Mouse (Mus musculus): ENCODE results near the gene Fryl. TPM values are rescaled to one million over a fixed set of nuclear protein-coding genes. Genes with fewer than 3 reads are reported as not detected.

Gene Fryl
- polyA plus RNA-seq, 1 experiment from 2014 or later: 30.8 TPM

DNA sequence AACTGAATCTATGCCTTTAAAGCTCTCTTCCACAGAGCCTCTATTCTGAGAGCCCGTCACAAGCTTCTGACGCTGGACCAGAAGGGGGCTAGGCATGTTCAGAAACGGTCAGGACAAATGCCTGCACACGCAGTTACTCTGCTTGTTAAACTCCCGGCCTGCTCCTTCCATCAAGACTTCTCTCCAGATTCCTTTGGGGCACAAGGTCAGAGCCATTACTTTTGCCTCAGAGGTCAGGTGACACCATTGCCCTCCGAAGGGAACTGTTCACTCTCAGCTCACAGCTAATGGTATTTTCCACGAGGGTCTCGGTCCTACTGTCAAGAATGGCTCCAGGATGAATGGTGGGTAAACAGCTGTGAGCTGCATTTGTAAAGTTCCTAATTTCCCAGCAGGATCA, 164.2 kb downstream of the Fryl start:
- DNase-seq (ENCODE audit: low read depth, low spot score): no peak
- no peaks in the 10 kb centered on the region for H3K27me3 ChIP-seq
- ATAC-seq: no peak
- ChIA-PET CTCF (interaction anchor here (1.0 to 1.5 kb wide), 3 partner anchors 13 to 27 kb away, joined by 3 read pairs; no protein-coding TSS in a partner anchor), POLR2A (no interaction called here)
- TF ChIP-seq CTCF (IDR thresholded peaks at IDR 0.05): no peak
- in situ Hi-C loops (cut with MboI; ENCODE audit: low pct_unique_long_range_greater_than_20kb): no loop called here

DNA sequence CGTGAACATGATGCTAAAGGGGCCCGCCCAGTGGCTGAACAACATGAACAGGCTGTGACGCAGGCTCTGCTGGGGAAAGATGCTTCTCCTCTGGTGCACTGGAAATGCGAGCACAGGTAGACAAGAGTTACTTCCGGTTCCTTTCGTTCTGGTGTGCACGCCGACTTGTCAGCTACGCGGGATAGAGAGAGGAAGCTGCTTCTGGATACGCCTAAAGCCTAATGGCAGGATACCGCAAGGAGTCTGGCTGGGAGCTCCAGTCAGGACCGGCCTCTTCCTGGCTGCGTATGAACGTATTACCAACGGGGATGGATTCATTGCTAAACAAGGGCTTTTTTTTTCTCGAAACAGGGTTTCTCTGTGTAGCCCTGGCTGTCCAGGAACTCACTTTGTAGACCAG, 167.3 kb downstream of the Fryl start:
- no peak for TF ChIP-seq CTCF (IDR thresholded peaks at IDR 0.05)
- ChIA-PET POLR2A (no interaction called here), CTCF (interaction anchor here (1.1 kb wide), 1 partner anchor 10 kb away, joined by 4 read pairs; no protein-coding TSS in a partner anchor)
- DNase-seq (ENCODE audit: low read depth, low spot score) (no peak), ATAC-seq (no peak)
- in situ Hi-C loops (cut with MboI; ENCODE audit: low pct_unique_long_range_greater_than_20kb): no loop called here
- no peaks in the 10 kb centered on the region for H3K27me3 ChIP-seq

DNA sequence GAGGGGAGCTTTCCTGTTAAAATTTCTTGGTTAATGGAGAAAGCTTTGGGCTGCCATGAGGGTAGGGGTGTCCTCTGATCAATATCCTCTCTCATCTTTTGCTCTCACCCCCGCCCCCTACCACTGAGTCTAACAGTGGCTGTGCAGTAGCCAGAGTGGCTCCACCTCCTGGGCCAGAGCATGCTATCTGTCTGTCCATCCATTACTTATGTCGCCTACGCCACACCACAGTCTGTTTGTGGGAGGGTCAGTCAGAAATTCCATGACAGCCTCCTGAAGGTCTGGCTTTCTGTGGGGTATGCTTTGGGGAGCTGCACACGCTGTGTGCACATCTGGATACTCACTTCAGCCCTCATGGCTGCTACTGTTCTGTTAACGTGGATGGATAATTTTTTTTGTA, 174.9 kb downstream of the Fryl start:
- ChIA-PET POLR2A (no interaction called here), CTCF (interaction anchor here (1.6 kb wide), 1 partner anchor 10 kb away, joined by 5 read pairs; no protein-coding TSS in a partner anchor)
- no peaks in the 10 kb centered on the region for H3K27me3 ChIP-seq
- ATAC-seq (no peak), DNase-seq (ENCODE audit: low read depth, low spot score) (no peak)
- no peak for TF ChIP-seq CTCF (IDR thresholded peaks at IDR 0.05)
- in situ Hi-C loops (cut with MboI; ENCODE audit: low pct_unique_long_range_greater_than_20kb): no loop called here

DNA sequence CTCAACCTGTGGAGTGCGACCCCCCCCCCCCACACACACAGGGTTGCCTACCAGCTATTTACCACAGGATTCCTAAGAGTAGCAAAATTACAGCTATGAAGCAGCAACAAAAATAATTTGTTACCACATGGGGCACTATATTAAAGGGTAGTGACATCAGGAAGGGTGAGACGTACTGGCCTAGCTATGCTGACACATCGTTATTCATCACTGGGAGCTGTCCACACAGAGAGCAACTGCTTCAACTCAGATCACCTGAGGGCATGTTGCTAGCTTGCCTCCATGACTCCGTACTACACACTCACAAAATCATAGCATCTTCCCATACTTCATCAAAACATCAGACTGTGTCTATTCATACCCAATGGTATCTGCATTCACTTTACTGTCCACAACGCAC, 176.6 kb downstream of the Fryl start:
- POLR2A ChIA-PET: interaction anchor here (0.6 kb wide), 2 partner anchors 89 to 189 kb away, joined by 3 to 6 read pairs; no protein-coding TSS in a partner anchor
- TF ChIP-seq CTCF (IDR thresholded peaks at IDR 0.05): no peak
- no peaks in the 10 kb centered on the region for H3K27me3 ChIP-seq
- CTCF ChIA-PET: interaction anchor here (0.7 to 2.2 kb wide), 6 partner anchors 9 to 104 kb away, joined by 3 to 10 read pairs (median 4); no protein-coding TSS in a partner anchor
- in situ Hi-C loops (cut with MboI; ENCODE audit: low pct_unique_long_range_greater_than_20kb): no loop called here
- DNase-seq (ENCODE audit: low read depth, low spot score) (no peak), ATAC-seq (no peak)

DNA sequence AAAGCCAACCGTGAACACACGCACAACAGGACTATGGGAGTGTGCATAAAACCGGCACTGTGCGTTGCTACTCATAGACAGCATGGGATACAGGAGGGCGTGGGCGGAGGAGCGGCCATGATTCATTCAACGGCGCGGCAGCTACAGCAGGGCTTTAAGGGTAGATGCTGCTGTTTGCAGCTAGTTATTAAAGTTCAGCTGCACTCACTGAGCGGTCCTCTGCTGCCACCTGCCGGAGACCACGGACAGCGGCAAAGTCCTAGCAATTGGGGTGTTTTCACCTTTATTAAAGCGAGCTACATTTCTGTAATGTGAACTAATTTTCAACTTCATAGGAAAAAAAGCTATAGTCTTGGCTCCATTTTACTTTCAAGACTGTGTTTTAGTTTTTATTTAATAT, 185.1 kb downstream of the Fryl start:
- ChIA-PET POLR2A (interaction anchor here (0.6 kb wide), 1 partner anchor 179 kb away, joined by 3 read pairs; no protein-coding TSS in a partner anchor), CTCF (interaction anchor here (0.6 to 1.6 kb wide), 25 partner anchors 9 to 302 kb away, joined by 3 to 21 read pairs (median 4); no protein-coding TSS in a partner anchor)
- peak; percentile 97 for TF ChIP-seq CTCF (IDR thresholded peaks at IDR 0.05)
- DNase-seq (ENCODE audit: low read depth, low spot score) (peak; percentile 54), ATAC-seq (peak; percentile 73)
- no peaks in the 10 kb centered on the region for H3K27me3 ChIP-seq
- in situ Hi-C loops (cut with MboI; ENCODE audit: low pct_unique_long_range_greater_than_20kb): no loop called here

DNA sequence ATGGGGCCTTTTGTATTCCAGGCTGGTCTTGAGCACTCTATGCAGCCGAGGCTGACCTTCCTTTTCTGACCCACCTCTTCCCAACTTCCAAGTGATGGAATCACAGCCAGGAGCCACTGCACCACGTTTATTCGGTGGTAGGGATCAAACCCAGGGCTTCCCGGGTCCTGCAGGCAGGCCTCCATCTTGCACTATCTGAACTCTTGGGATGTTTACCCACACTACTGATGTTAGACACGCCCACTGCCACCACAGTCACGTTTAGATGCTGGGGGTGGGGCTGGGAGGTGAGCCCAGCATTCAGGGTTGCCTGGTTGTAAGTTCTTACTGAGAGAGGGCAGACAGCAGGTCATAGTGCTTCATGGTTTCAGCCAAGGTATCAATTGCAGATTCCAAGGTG, 189.5 kb downstream of the Fryl start:
- DNase-seq (ENCODE audit: low read depth, low spot score) (no peak), ATAC-seq (no peak)
- CTCF ChIA-PET: no interaction called here
- no peaks in the 10 kb centered on the region for H3K27me3 ChIP-seq
- in situ Hi-C loops (cut with MboI; ENCODE audit: low pct_unique_long_range_greater_than_20kb): loop anchor here (5.0 kb wide), 2 partner anchors 80 to 165 kb away; no protein-coding TSS in a partner anchor
- POLR2A ChIA-PET: no interaction called here
- TF ChIP-seq CTCF (IDR thresholded peaks at IDR 0.05): no peak

DNA sequence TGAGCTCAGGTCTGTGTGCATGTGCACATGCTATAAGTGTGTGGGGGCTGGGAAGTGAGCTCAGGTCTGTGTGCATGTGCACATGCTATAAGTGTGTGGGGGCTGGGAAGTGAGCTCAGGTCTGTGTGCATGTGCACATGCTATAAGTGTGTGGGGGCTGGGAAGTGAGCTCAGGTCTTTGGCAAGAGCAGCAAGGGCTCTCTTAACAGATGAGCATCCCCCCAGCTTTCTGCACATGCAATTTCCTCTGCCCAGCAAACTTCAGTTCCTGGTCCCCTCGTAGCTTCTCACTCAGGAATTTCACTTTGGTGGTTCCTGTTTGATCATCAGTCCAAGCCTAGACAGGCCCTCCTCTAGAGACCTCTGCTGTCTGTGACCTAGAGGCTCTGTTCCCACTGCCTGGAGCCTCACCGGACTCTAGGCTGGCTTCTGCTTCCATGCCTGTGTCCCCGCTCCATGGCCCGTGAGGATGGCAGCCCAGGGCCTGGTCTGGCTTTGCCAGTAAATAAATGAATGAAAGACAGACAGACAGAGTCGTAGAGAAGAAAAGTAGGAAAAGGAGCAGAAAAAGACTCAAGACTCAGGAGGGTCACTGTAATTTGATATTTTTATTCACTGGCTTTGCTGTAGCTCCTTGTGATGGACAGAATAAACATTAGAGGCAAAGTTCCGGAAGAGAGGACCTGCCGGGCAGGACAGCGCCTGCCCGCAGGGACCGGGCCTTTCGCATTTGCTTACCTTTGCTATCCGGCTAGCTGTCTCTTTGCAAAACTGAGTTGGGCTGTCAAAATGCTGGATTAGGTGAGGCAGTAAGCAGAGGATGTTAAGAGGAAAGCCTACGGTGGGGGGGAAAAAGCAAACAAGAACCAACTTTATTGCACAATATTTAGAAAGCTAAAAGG, 192.4 kb downstream of the Fryl start:
- H3K27me3 ChIP-seq: no peaks in the 10 kb centered on the region
- DNase-seq (ENCODE audit: low read depth, low spot score) (no peak), ATAC-seq (no peak)
- ChIA-PET CTCF (interaction anchor here (1.5 to 2.4 kb wide), 4 partner anchors 7 to 80 kb away, joined by 5 to 15 read pairs (median 8); no protein-coding TSS in a partner anchor), POLR2A (interaction anchor here (0.7 to 0.8 kb wide), 2 partner anchors 16 to 267 kb away, joined by 3 read pairs; no protein-coding TSS in a partner anchor)
- TF ChIP-seq CTCF (IDR thresholded peaks at IDR 0.05): no peak
- in situ Hi-C loops (cut with MboI; ENCODE audit: low pct_unique_long_range_greater_than_20kb): no loop called here

DNA sequence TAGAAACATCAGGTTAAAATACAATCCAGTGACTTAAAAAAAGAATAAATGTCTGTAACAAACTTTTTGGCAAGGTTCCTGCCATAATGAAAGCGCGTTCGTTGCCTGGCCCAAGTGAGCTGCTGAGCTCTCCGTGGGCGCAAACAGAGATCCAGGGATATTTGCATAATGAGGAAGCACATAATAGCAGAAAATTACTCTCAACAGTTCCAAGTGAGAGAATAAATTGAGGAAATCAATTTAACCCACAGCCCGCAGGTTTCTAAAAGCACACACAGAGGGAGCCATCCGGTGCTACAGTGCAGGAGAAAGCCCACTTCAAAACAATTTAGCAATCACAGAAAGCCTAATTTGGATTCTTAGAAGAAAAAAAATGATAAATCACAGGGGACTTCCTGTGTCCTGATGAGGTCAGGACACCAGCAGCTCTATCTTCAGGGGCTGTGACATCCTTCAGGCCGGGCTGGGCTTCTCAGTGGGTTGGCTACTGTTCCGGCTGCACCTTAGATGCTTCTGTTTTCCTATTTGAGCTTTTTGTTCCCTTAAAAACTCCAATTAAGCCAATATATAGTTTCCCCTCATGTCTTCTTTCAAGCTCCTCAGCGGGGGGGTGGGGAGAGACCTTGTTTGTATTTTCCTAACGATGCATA, 194.8 kb downstream of the Fryl start:
- H3K27me3 ChIP-seq: no peaks in the 10 kb centered on the region
- DNase-seq (ENCODE audit: low read depth, low spot score) (no peak), ATAC-seq (no peak)
- in situ Hi-C loops (cut with MboI; ENCODE audit: low pct_unique_long_range_greater_than_20kb): no loop called here
- ChIA-PET POLR2A (no interaction called here), CTCF (interaction anchor here (0.7 to 2.4 kb wide), 3 partner anchors 10 to 29 kb away, joined by 3 to 15 read pairs (median 7); no protein-coding TSS in a partner anchor)
- TF ChIP-seq CTCF (IDR thresholded peaks at IDR 0.05): no peak

DNA sequence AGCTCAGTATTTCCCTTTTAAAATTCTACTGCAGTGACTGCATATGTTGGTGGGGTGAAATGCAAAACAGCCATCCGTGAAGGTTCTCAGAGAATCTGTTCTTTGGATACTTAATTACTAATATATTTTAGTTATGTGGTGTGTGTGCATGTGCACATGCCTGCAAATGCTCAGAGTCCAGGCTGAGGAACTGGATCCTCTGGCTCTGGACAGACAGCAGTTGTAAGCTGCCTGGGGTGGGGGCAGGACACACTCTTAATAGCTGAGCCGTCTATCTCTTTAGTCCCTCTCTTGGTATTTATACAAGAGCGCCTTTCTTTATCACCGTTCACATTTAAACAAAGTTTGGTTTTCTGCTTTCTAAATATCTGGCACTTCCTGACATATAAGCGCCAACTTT, 199.5 kb downstream of the Fryl start:
- DNase-seq (ENCODE audit: low read depth, low spot score) (no peak), ATAC-seq (no peak)
- in situ Hi-C loops (cut with MboI; ENCODE audit: low pct_unique_long_range_greater_than_20kb): no loop called here
- ChIA-PET POLR2A (no interaction called here), CTCF (interaction anchor here (0.7 to 1.7 kb wide), 8 partner anchors 9 to 82 kb away, joined by 3 to 8 read pairs (median 4); partner anchors contain the start of gene Gm10135)
- no peaks in the 10 kb centered on the region for H3K27me3 ChIP-seq
- no peak for TF ChIP-seq CTCF (IDR thresholded peaks at IDR 0.05)

DNA sequence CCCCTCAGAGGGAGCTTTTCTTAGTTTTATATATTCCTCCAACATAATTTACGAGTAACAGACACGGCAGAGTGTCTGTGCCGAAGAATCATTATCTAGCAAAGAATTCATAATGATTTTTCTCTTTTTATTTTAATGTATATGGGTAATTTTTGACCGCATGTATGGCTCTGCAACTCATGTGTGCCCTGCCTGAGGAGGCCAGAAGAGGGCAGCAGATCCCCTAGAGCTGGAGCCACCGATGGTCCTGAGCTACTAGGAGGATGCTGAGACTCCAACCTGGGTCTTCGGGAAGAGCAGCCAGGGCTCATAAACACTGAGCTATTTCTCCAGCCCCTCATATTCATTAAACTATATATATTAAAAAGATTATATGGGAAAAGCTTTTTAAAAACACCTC, 200.0 kb downstream of the Fryl start:
- ATAC-seq (no peak), DNase-seq (ENCODE audit: low read depth, low spot score) (no peak)
- CTCF ChIA-PET: interaction anchor here (0.7 to 1.7 kb wide), 8 partner anchors 9 to 72 kb away, joined by 3 to 8 read pairs (median 4); no protein-coding TSS in a partner anchor
- no peaks in the 10 kb centered on the region for H3K27me3 ChIP-seq
- in situ Hi-C loops (cut with MboI; ENCODE audit: low pct_unique_long_range_greater_than_20kb): no loop called here
- no peak for TF ChIP-seq CTCF (IDR thresholded peaks at IDR 0.05)
- POLR2A ChIA-PET: no interaction called here

Measured in Patski (cell line).